Mouse (Mus musculus) cerebellum, adult 9-11 months (tissue): ENCODE results near the gene Nthl1.

ENCODE experiments used
- DNase-seq: peaks from one replicate; pipeline ENCODE4 v3.0.0; 2022

Gene Nthl1

GRCm38 (mm10) chr17:24632167-24632812, at the start of gene Nthl1, which contains the start of gene Tsc2:
Gene Nthl1, plus strand, starts transcription at chr17:24632680.
Gene Tsc2, minus strand, starts transcription at chr17:24632630.
- DNase-seq: peak; percentile 82

- DNase-seq: no peak
Measured at GRCm38 (mm10) chr17:24583599-24584460, 48.6 kb upstream of the Nthl1 start.

- no peak for DNase-seq
Measured at GRCm38 (mm10) chr17:24584520-24584919, 48.0 kb upstream of the Nthl1 start.

GRCm38 (mm10) chr17:24586532-24586931, 45.9 kb upstream of the Nthl1 start:
- no peak for DNase-seq

GRCm38 (mm10) chr17:24590943-24591342, 41.5 kb upstream of the Nthl1 start:
- DNase-seq: peak; percentile 82

- DNase-seq: no peak
Measured at GRCm38 (mm10) chr17:24591695-24592094, 40.8 kb upstream of the Nthl1 start.

- DNase-seq: no peak
Measured at GRCm38 (mm10) chr17:24593248-24593647, 39.2 kb upstream of the Nthl1 start.

GRCm38 (mm10) chr17:24593992-24594890, 38.2 kb upstream of the Nthl1 start:
- peak; percentile 61 for DNase-seq

- DNase-seq: peak; percentile 83
Measured at GRCm38 (mm10) chr17:24595126-24596072, 37.1 kb upstream of the Nthl1 start.

GRCm38 (mm10) chr17:24596073-24596466, 36.4 kb upstream of the Nthl1 start:
- peak; percentile 50 for DNase-seq

GRCm38 (mm10) chr17:24596471-24597183, 35.9 kb upstream of the Nthl1 start:
- DNase-seq: peak; percentile 95

GRCm38 (mm10) chr17:24597989-24598388, 34.5 kb upstream of the Nthl1 start:
- peak; percentile 50 for DNase-seq

GRCm38 (mm10) chr17:24600502-24600901, 32.0 kb upstream of the Nthl1 start:
- peak; percentile 60 for DNase-seq

GRCm38 (mm10) chr17:24603961-24604360, 28.5 kb upstream of the Nthl1 start:
- DNase-seq: no peak

- DNase-seq: no peak
Measured at GRCm38 (mm10) chr17:24604557-24604956, 27.9 kb upstream of the Nthl1 start.

- no peak for DNase-seq
Measured at GRCm38 (mm10) chr17:24608370-24608769, 24.1 kb upstream of the Nthl1 start.

GRCm38 (mm10) chr17:24608874-24609273, 23.6 kb upstream of the Nthl1 start:
- no peak for DNase-seq

- DNase-seq: no peak
Measured at GRCm38 (mm10) chr17:24610711-24611110, 21.8 kb upstream of the Nthl1 start.

- no peak for DNase-seq
Measured at GRCm38 (mm10) chr17:24617561-24618194, 14.8 kb upstream of the Nthl1 start.

GRCm38 (mm10) chr17:24625472-24625871, 7.0 kb upstream of the Nthl1 start:
- no peak for DNase-seq

- DNase-seq: peak; percentile 83
Measured at GRCm38 (mm10) chr17:24628646-24629045, 3.8 kb upstream of the Nthl1 start.
